Mouse (Mus musculus) heart, embryonic 10.5 days (tissue): Measurements from ENCODE around the gene Fbxl5. TPM values are rescaled to one million over a fixed set of nuclear protein-coding genes. Genes with fewer than 3 reads are reported as not detected.

Experiments used
- polyA plus RNA-seq: library from polyadenylated mRNA; unstranded; fragments of >200 nt; fragmentation: Nextera tagmentation; extraction: Ambion mirVana; gene quantifications from 2 replicates; pipeline ENCODE4 v1.2.1, GENCODE M21; 2016

Fbxl5 gene
- polyA plus RNA-seq, 1 experiment from 2014 or later = 43.5 TPM

Other genes starting within 250 kb of the Fbxl5 start
- gene Cc2d2a, start 159.3 kb downstream of the Fbxl5 start, polyA plus RNA-seq = 8.5 and 8.9 TPM in 2 replicates
- gene Bst1, start 2.8 kb downstream of the Fbxl5 start, polyA plus RNA-seq = 0.36 TPM in 1 of 2 replicates, not detected in the other
- gene Cd38, start 46.9 kb upstream of the Fbxl5 start, polyA plus RNA-seq = 18.1 and 20.6 TPM in 2 replicates
- 0.49 TPM in 1 of 2 replicates, not detected in the other for gene Gm7879, start 91.5 kb upstream of the Fbxl5 start, polyA plus RNA-seq
- gene Fgfbp1, start 160.1 kb upstream of the Fbxl5 start, polyA plus RNA-seq = 0.23 and 0.28 TPM in 2 replicates